Comparison of ENCODE assay signal across 1 mouse cellular context in the genomic region with DNA sequence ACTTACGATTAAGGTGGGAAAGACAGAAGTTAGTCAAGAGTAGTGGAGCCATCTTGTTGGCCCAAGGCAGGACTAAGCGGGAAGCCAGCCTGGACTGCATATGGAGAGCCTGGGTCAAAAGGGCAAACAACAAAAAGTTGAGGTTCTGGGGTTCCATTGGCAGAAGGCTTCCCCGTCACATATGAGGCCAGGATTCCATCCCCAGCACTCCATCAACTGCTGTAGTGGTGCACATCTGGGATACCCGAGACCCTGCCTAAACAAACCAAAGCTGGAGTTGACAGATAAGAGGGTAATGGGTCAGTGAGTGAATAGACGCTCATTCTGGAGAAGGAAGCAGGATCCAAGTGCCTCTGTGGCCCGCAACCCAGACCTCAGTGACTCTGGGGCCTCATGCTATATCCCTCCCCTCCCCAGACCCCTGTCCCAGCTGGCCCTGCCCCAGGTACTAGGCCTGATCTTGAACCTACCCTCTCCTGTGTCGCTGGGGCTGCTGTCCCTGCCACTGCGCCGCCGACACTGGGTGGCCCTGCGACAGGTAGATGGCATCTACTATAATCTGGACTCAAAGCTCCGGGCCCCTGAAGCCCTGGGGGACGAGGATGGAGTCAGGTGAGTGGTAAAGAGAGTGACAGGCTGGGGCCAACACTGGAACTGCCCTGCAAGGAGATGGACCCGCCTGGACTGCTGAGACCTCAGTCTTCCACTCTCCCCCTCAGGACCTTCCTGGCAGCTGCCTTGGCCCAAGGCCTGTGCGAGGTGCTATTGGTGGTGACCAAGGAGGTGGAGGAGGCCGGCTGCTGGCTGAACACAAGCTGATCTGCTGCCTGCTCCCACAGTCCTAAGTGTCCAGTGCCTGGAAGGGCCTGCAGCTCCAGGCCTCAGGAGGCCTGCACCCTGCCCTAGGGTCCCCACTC.
TF ChIP-seq lines count a peak whose summit lies in the region.

No protein-coding gene starts in this region.

TF ChIP-seq in MEL, 35 proteins besides CTCF, POLR2A, EP300 and RAD21:
- no peak for TF ChIP-seq JUND (IDR thresholded peaks at IDR 0.05; ENCODE audit: low read depth, low read length)
- peak; percentile 51 for TF ChIP-seq TAL1 (IDR thresholded peaks at IDR 0.05; ENCODE audit: low read length)
